Mouse (Mus musculus): Measurements from ENCODE around the gene Zfp963.
A peak's percentile ranks its signal among the peaks of the same experiment; 100 is the strongest.

Zfp963 gene

DNA sequence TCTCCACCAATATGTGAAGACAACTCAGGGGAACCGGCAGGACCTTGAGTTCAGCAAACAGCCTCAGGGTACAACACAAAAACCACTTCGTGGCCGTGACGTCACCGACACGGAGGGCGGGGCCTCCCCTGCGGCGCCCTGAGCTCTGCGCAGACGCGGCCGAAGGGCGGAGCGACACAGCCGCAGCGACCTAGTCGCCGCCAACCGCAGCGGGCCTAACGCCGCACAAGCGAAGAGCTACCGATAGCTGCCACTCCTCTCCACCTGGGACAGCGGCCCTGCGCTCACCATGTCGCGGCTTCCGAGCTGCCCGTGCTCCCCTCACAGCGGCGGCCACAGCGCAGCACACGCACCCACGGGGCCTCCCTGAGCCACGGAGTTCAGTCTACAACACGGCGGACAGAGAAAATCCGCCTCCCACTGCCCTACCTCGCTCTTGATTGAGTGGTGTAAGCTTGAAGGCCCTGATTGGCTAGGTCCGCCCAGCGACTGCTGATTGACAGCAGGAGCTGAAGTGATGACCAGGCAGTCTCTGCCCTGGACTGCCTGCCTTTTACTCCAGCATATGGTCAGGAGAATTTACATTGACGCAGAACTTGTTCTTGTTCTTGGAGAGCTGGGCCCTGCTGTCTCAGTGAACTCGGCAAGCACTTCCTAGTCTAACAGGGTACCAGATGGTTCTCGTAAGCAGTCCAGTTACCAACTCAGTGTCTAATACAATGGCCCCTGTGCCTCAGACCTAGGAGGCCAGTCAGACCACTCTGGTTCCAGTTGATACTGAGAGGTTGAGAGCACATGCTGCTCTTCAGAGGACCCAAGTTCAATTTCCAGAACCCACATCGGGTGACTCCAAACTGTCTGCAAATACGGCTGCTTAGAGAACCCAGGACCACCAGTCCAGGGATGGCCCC lies at the start of gene Zfp963:
TSS of gene Zfp963 (minus strand) at position 427 of the 911 bp plus-strand sequence.
- DNase-seq (ENCODE audit: low read depth): peak; percentile 92

- no peak for DNase-seq (ENCODE audit: low read depth)
Measured at GRCm38 (mm10) chr8:69799261-69799660, 49.5 kb upstream of the Zfp963 start.

DNA sequence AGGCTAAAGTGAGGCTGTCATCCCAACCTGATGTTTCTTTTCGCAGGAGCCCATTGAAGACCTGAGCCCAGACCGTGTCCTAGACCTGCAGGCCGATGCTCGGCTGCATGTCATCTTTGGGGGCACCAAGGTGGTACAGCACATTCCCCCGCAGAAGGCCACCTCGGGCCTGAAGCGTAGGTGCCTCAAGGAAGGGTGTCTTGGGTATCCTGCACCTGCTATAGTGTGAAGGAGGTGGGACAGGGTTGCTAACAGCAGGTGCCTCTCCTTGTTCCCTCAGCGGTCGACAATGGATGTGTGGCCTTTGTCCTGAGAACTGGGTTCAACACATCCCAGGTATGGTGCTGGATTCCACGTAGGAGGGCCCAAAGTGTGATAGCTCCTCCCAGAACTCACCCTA lies 47.9 kb upstream of the Zfp963 start:
- no peak for DNase-seq (ENCODE audit: low read depth)

DNA sequence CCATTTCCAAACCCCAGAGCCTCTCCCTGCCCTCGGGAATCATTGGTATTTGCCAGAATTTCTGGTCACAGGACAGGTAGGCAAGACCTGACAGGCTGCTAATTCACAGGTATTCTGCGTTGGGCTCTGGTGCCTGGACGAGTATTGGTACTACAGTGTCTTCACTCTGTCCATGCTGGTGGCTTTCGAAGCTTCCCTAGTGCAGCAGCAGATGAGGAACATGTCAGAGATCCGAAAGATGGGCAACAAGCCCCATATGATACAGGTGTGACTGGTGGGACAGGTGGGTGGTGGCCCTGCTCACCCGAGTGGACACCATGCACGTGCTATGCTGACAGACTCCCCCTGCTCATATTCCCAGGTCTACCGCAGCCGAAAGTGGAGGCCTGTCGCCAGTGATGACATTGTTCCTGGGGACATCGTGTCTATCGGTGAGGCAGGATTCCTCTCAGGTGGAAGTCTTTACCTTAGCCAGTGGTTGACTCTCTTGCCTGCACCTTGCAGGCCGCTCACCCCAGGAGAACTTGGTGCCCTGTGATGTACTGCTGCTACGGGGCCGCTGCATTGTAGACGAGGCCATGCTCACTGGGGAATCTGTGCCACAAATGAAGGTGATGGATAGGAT lies 47.1 kb upstream of the Zfp963 start:
- no peak for DNase-seq (ENCODE audit: low read depth)

DNA sequence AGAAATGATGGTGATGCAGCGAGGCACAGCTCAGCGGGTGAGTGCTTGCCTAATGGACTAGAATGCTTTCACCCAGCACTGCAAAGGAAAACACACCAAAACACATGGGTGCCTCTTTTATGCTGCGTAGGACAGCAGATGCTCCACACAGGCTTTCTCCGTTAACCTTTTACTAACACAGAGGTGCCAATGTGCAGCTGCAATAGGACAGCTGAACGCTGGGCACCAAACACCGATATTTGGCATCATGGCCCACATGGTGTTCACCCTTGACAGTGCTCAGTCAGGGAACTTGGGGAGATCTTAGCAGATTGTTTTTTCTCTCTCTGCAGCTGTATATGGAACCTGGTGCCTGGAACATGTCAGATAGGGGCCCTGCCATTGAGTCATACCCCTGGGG lies 45.1 kb upstream of the Zfp963 start:
- no peak for DNase-seq (ENCODE audit: low read depth)

DNA sequence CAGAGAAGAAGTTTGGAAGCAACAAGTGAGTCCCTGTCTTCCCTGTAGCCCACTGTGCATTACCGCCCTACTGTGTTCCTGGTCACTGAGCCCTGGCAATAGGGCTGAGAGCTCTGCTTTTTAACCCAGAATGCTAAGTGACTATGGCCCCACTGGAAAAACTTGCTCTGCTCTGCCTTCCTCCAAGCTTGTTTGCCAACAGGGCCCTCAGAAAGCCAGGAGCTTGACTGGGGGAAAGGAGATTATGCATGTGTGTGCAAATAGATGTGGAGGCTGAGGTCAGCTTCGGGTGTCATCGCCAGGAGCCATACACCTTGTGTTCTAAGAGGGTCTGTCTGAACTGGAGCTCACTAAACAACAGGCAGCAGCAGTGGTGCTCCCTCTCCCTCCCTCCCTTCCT lies 44.3 kb upstream of the Zfp963 start:
- DNase-seq (ENCODE audit: low read depth): no peak

DNA sequence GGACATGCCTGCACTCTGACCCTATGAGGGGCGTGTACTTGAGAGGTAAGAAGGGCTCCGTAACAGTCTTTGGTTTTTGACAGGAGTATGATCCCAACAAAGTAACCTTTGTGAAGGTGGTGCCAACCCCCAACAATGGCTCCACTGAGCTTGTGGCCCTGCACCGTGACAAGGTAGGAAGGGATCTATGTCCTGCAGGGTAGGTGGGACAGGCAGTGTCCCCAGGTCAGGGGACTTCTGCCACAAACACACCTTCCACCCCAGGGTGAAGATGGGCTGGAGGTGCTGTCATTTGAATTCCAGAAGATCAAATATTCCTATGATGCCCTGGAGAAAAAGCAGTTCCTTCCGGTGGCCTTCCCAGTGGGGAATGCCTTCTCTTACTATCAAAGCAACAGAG lies 43.9 kb upstream of the Zfp963 start:
- DNase-seq (ENCODE audit: low read depth): no peak

DNA sequence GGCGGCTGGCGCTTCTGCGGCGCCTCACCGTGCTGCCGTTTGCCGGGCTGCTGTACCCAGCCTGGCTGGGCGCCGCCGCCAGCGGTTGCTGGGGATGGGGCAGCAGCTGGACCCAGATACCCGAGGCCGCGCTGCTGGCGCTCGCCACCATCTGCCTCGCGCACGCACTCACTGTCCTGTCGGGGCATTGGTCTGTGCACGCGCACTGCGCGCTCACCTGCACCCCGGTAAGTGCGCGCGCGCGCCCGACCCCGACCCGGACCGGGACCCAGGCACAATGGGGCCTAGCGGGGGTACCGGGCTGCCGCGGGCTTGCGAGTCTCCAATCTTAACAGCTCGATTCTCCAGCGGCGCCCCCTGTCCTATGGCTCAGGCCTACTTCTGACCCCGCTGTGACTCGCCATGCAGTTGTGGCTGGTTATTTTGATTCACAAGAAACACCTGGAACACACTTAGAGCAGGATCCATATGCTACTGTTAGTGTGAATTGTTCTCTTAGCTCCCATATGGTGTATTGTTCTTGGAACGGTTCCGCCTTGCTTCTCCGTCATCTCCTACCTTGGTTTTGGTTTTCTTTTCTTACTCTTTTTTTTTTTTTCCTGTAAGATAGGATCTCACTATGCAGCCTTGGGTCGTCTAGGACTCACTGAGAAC lies 41.8 kb upstream of the Zfp963 start:
- no peak for DNase-seq (ENCODE audit: low read depth)

DNA sequence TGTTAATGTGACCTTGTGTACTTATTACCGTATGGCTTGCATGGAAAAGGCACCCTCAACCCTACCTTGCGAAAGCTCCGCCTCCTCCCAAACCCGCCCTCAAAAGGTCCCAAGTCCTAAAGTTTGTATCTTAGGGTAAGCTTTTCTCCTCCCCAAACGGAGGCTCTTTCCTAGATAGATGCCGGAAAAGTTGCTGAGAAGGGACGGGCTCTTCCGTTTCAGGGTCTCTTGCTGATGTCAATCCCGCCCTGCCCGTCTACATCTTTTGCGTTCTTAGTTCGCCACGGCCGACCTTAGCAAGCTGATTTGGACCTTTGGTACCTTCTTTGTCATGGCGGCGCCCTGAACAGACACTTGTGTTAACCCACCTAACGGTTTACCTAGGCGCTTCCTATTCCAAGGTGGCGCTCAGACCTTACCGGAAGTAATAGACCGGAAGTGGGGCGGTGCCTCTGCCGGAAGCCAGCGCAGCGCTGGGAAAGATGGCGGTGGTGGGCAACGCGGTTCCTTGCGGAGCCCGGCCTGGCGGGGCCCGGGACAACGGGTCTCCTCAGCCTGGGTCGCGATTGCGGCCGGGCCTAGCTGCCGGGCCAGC lies 41.1 kb upstream of the Zfp963 start, which contains the start of the genes Atp13a1 and Zfp866:
TSS of gene Atp13a1 (plus strand) at position 391 of the 595 bp plus-strand sequence.
TSS of gene Zfp866 (minus strand) at position 406 of the 595 bp plus-strand sequence.
- DNase-seq (ENCODE audit: low read depth): peak; percentile 54

DNA sequence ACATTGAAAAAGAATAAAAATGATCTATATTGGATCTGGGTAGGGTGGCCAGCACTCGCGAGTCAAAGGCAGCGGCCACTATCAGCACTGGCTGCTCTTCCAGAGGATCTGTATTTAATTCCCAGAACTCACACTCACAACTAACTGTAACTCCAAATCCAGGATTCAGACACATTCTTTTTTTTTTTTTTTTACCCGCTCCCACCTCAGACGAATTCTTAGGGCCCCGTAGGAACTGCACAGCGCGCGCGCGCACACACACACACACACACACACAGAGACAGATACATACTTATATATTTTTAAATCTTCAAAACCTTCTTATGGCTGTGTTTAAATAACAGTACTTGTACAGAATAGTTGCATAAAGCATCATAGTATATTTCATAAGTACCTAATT lies 40.6 kb upstream of the Zfp963 start:
- DNase-seq (ENCODE audit: low read depth): no peak

DNA sequence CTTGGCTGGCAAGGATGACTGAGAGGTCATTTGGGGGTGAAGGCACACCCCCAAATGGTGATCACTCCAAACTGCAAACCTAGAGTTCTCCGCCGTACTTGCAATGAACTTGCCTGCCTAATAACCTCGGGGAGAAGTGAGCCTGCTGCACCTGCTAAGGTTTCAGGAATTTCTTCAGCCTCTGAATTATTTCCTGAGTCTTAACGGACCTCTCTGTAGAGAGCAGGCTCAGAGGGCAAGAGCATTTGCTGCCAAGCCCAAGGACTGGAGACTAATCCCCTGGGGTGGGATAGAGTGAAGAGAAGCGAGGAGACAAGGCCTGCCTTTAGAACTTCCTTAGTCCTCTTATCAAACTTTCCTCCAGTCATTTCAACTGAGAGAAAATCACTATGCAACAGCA lies 40.0 kb upstream of the Zfp963 start:
- no peak for DNase-seq (ENCODE audit: low read depth)

GRCm38 (mm10) chr8:69789105-69789504 lies 39.3 kb upstream of the Zfp963 start:
- no peak for DNase-seq (ENCODE audit: low read depth)

DNA sequence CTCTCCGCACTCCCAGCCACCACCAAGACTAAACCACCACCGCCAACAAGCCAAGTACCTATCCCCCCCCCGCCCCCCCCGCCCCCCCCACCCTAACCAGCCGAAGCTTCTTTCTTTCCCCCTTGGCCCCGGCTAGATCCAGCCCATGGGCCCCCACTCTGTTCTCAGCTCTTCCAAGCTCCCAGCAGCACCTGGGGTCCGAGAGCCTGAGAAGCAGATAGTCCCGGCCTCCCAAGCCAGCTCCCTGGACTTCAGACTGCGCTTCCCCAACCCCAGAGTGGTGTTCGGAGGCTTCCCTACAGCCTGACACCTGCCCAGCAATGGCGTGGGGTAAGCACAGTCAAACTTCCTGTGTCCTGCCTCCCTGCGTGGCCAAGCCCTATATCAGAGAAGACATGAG lies 27.3 kb upstream of the Zfp963 start:
- DNase-seq (ENCODE audit: low read depth): no peak

GRCm38 (mm10) chr8:69775149-69775534 lies 25.4 kb upstream of the Zfp963 start:
- no peak for DNase-seq (ENCODE audit: low read depth)

GRCm38 (mm10) chr8:69774503-69775148 lies 24.9 kb upstream of the Zfp963 start, which contains the start of gene Gm20422:
Gm20422 (minus strand) TSS chr8:69774886.
- DNase-seq (ENCODE audit: low read depth): peak; percentile 98

- DNase-seq (ENCODE audit: low read depth): no peak
Measured at GRCm38 (mm10) chr8:69772106-69772505, 22.3 kb upstream of the Zfp963 start.

GRCm38 (mm10) chr8:69771221-69771620 lies 21.5 kb upstream of the Zfp963 start:
- no peak for DNase-seq (ENCODE audit: low read depth)

- DNase-seq (ENCODE audit: low read depth): no peak
Measured at GRCm38 (mm10) chr8:69761814-69762445, 12.2 kb upstream of the Zfp963 start.

DNA sequence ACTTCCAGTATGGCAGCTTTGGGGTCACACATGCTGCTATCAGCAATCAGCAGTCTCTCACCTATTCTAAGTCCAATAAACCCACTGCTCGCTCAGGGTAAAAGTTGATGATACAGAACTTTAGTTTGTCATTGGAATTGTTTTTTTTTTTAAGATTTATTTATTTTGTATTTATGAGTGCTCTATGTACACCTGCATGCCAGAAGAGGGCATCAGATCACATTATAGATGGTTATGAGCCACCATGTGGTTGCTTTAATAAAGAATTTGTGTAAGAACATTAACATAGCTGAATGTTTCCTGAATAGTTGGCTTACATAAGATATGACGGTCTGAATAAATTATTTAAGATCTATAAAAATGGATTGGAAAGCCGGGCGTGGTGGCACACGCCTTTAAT lies 8.5 kb upstream of the Zfp963 start:
- DNase-seq (ENCODE audit: low read depth): no peak

- DNase-seq (ENCODE audit: low read depth): no peak
Measured at GRCm38 (mm10) chr8:69752437-69752836, 2.7 kb upstream of the Zfp963 start.

DNA sequence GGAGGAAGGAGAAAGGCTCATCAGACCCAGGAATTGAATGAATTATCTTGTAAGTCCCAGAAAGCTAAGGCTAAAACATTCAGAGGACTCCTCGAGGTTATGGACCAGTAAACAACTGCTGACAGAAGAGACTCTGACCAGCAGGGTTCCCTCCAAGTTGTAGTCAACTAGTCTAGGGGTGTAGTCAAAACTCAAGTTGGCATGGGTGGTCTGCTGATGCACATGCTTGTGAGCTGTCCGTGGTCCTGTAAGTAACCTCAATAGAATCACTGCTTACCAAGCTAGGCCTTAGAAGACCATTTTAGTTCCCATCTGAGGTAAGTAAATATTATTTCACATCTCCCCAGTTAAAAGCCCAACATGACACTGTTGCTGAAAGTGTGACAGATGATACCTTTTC lies 8.5 kb downstream of the Zfp963 start:
- no peak for DNase-seq (ENCODE audit: low read depth)
